ENCODE assay signal across 27 mouse cellular contexts in genomic region chr12:32449373-32449772, GRCm38 (mm10).
"Had no signal": no experiment of that assay in that cellular context is flagged by ENCODE, and none has a peak within 500 bp of the region (broad histone marks: within the 10 kb centered on the region; RNA-seq: fewer than 3 reads in every experiment).

No protein-coding gene starts in this region.

- H3K4me3 ChIP-seq: embryonic facial prominence, embryonic 10.5 days; embryonic facial prominence, embryonic 12.5 days; embryonic facial prominence, embryonic 13.5 days; embryonic facial prominence, embryonic 15.5 days; erythroblast, embryonic 14.5 days; forebrain, embryonic 10.5 days; forebrain, embryonic 12.5 days; forebrain, embryonic 13.5 days; forebrain, embryonic 15.5 days; gastrocnemius, adult 2 months; heart, adult 2 months had no signal

- H3K27ac ChIP-seq: embryonic facial prominence, embryonic 10.5 days; embryonic facial prominence, embryonic 12.5 days; embryonic facial prominence, embryonic 13.5 days; embryonic facial prominence, embryonic 15.5 days; forebrain, embryonic 10.5 days; forebrain, embryonic 12.5 days; forebrain, embryonic 13.5 days; forebrain, embryonic 15.5 days; gastrocnemius, adult 2 months; heart, adult 2 months had no signal

- H3K9me3 ChIP-seq: embryonic facial prominence, embryonic 10.5 days; embryonic facial prominence, embryonic 12.5 days; embryonic facial prominence, embryonic 13.5 days; embryonic facial prominence, embryonic 15.5 days; forebrain, embryonic 10.5 days; forebrain, embryonic 12.5 days; forebrain, embryonic 13.5 days; forebrain, embryonic 15.5 days had no signal

- H3K9ac ChIP-seq: embryonic facial prominence, embryonic 12.5 days; embryonic facial prominence, embryonic 13.5 days; embryonic facial prominence, embryonic 15.5 days; forebrain, embryonic 12.5 days; forebrain, embryonic 13.5 days; forebrain, embryonic 15.5 days; forebrain, postnatal 0 days had no signal

- H3K36me3 ChIP-seq: embryonic facial prominence, embryonic 10.5 days; embryonic facial prominence, embryonic 12.5 days; embryonic facial prominence, embryonic 13.5 days; embryonic facial prominence, embryonic 15.5 days; forebrain, embryonic 10.5 days; forebrain, embryonic 12.5 days; forebrain, embryonic 15.5 days had no signal

- H3K4me2 ChIP-seq: embryonic facial prominence, embryonic 12.5 days; embryonic facial prominence, embryonic 13.5 days; embryonic facial prominence, embryonic 15.5 days; forebrain, embryonic 12.5 days; forebrain, embryonic 13.5 days; forebrain, embryonic 15.5 days had no signal

- ATAC-seq: forebrain, embryonic 13.5 days; forebrain, embryonic 14.5 days; forebrain, embryonic 15.5 days; forebrain, embryonic 16.5 days; forebrain, postnatal 0 days had no signal

- DNase-seq: cerebellum, adult 2 months; cerebellum, adult 8-10 months; cerebellum, adult 9-10 months; cerebellum, adult 9-11 months; cerebellum, postnatal 10 days; cerebellum, postnatal 14 days; cerebellum, postnatal 25 days; cerebellum, postnatal 36 days; embryo, embryonic 11 days; forebrain, postnatal 0 days; gastrocnemius, adult 2 months; gastrocnemius, postnatal 10 days; gastrocnemius, postnatal 25 days; gastrocnemius, postnatal 36 days; heart, adult 18-20 months; heart, adult 2 months had no signal

- H3K27me3 ChIP-seq: embryonic facial prominence, embryonic 12.5 days; embryonic facial prominence, embryonic 13.5 days; embryonic facial prominence, embryonic 15.5 days; forebrain, embryonic 12.5 days; forebrain, embryonic 13.5 days; forebrain, embryonic 15.5 days had no signal

- H3K4me1 ChIP-seq: embryonic facial prominence, embryonic 10.5 days; embryonic facial prominence, embryonic 12.5 days; embryonic facial prominence, embryonic 13.5 days; embryonic facial prominence, embryonic 15.5 days; forebrain, embryonic 10.5 days; forebrain, embryonic 12.5 days; forebrain, embryonic 13.5 days; forebrain, embryonic 15.5 days had no signal
